Mouse (Mus musculus): ENCODE data around the gene Zfp36l2. TPM values are rescaled to one million over a fixed set of nuclear protein-coding genes. Genes with fewer than 3 reads are reported as not detected.
"Not testable (repeated sequence)": the region's sequence is repeated elsewhere in the genome, so short reads cannot be mapped to it uniquely, and the experiment has no call there.

Gene Zfp36l2
- 4.6 and 6.4 TPM in 2 replicates for polyA plus RNA-seq (2014; fragmentation: Nextera tagmentation; extraction: Ambion mirVana)

DNA sequence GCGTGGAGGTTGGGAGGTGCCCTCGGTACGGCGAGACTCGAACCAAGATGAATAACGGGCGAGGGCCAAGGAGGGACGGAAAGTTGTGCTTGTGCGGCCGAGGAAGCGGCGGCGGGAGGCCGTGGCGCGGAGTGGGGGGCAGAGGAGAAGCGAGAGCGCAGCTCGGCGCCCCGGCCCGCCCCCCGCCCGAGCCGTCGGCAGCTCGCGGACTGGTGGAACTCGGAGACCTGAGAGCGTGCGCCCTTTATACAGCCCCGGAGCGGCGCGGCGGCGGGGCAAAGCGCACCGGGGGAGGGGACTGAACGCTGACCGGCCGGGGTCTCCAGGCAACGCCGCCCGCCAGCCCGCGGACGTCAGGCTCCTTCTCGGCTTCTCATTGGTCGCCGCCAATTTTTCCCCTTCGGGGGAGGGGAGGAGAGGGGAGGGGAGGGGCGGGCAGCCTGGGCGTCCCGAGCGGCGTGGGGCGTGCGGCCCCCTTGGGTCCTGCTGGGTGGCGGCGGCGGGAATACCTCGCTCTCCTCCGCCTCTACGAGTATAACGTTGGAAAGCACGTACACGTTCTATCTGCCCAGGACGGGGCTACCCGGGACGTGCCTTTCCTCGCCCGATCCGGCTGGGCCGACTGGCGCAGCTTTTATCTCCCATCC lies at the start of gene Zfp36l2:
Zfp36l2 (minus strand) TSS at position 221 of the 647 bp plus-strand sequence.
- no peaks in the 10 kb centered on the region for H3K9me3 ChIP-seq (ENCODE audit: control insufficient read depth, low read length)
- peak within 1 kb of the TSS; percentile 62 for H3K9ac ChIP-seq (replicated peaks; ENCODE audit: low read length)
- peak; percentile 92 for DNase-seq
- WGBS = under 1% methylated on average over 66 of the region's 76 CpGs
- peaks cover 10% of the 10 kb centered on the region; the same call in 1 of the 2 replicates for H3K27me3 ChIP-seq (ENCODE audit: control insufficient read depth, insufficient read depth, low read length)
- H3K27ac ChIP-seq (replicated peaks; ENCODE audit: low read depth, low read length) = peak within 1 kb of the TSS; percentile 76
- ATAC-seq (ENCODE audit: low FRiP score, low TSS enrichment) = peak; percentile 83
- H3K4me3 ChIP-seq (replicated peaks; ENCODE audit: low read depth, low read length) = peak within 1 kb of the TSS; percentile 56
- peak within 1 kb of the TSS; percentile 95 for H3K4me2 ChIP-seq (ENCODE audit: low read length)
- peaks cover 22% of the 10 kb centered on the region for H3K4me1 ChIP-seq (ENCODE audit: control insufficient read depth, insufficient read depth, low read length)
- peaks cover 6% of the 10 kb centered on the region; the same call in 1 of the 2 replicates for H3K36me3 ChIP-seq (ENCODE audit: control insufficient read depth, insufficient read depth, low read length)

DNA sequence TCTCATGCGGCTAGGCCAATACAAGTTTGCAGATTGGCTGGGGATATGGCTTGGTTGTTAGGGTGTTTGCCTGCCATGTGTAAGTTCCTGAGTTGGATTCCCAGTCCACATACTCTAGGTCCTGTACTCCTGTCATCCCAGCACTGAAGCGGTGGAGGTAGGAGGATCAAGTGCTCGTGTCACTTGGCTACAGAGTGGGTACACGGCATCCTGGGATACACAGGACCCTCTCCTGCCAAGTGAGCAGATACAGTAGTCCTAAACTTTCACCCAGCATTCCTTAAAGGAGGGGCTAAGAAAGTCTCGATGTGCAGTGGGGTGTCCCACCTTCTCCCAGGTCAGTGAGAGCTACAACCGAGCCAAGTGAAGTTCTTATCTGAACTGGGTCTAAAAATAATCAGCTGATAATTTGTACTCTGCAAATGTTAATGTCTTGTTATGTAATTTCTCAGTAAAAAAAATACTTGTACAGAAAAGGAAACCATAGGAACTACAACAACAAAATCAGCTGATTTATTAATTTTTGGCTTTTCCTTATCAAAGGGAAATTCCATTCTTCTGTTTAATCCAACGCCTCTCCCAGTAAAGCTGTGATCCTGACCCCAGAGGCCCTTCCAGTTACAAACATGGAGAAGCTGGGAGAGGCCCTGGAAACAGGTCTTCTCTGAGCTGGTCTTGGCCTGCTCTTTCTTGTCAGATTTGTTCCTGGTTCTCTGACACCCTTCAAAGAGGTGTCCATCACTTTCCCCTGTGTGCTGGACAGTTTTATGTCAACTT lies 49.2 kb upstream of the Zfp36l2 start:
- no peak overlapping the region for H3K4me3 ChIP-seq (replicated peaks; ENCODE audit: low read depth, low read length)

GRCm38 (mm10) chr17:84235399-84235928 lies 47.7 kb upstream of the Zfp36l2 start:
- Histone ChIP-seq H3K27me3 (ENCODE audit: control insufficient read depth, insufficient read depth, low read length) (no peaks in the 10 kb centered on the region), H3K4me3 (replicated peaks; ENCODE audit: low read depth, low read length) (no peak overlapping the region), H3K9ac (replicated peaks; ENCODE audit: low read length) (no peak overlapping the region), H3K4me1 (ENCODE audit: control insufficient read depth, insufficient read depth, low read length) (no peaks in the 10 kb centered on the region), H3K4me2 (ENCODE audit: low read length) (no peak overlapping the region), H3K36me3 (ENCODE audit: control insufficient read depth, insufficient read depth, low read length) (0 out of 2 replicates have a peak, but pooled peaks cover 4% of the 10 kb centered on the region), H3K9me3 (ENCODE audit: control insufficient read depth, low read length) (no peaks in the 10 kb centered on the region), H3K27ac (replicated peaks; ENCODE audit: low read depth, low read length) (no peak overlapping the region)
- 90% methylated on average over 4 of the region's 4 CpGs for WGBS
- ATAC-seq (ENCODE audit: low FRiP score, low TSS enrichment) = no peak
- no peak for DNase-seq

More for the DNA sequence above, 49.2 kb upstream of the Zfp36l2 start:
- Histone ChIP-seq H3K9ac (replicated peaks; ENCODE audit: low read length) (no peak overlapping the region), H3K9me3 (ENCODE audit: control insufficient read depth, low read length) (no peaks in the 10 kb centered on the region), H3K27ac (replicated peaks; ENCODE audit: low read depth, low read length) (no peak overlapping the region), H3K27me3 (ENCODE audit: control insufficient read depth, insufficient read depth, low read length) (no peaks in the 10 kb centered on the region), H3K4me2 (ENCODE audit: low read length) (no peak overlapping the region), H3K4me1 (ENCODE audit: control insufficient read depth, insufficient read depth, low read length) (no peaks in the 10 kb centered on the region), H3K36me3 (ENCODE audit: control insufficient read depth, insufficient read depth, low read length) (no peaks in the 10 kb centered on the region)
- 94% methylated on average over 7 of the region's 7 CpGs for WGBS
- DNase-seq (no peak), ATAC-seq (ENCODE audit: low FRiP score, low TSS enrichment) (no peak)

DNA sequence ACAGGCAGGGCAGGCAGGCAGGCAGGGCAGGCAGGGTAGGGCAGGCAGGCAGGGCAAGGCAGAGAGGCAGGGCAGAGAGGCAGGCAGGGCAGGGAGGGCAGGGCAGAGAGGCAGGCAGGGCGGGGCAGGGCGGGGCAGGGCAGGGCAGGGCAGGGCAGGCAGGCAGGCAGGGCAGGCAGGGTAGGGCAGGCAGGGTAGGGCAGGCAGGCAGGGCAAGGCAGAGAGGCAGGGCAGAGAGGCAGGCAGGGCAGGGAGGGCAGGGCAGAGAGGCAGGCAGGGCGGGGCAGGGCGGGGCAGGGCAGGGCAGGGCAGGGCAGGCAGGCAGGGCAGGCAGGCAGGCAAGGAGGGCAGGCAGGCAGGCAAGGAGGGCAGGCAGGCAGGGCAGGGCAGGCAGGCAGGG lies 47.0 kb upstream of the Zfp36l2 start:
- not testable (repeated sequence) for DNase-seq; ATAC-seq (ENCODE audit: low FRiP score, low TSS enrichment); H3K4me3 ChIP-seq (replicated peaks; ENCODE audit: low read depth, low read length); H3K9ac ChIP-seq (replicated peaks; ENCODE audit: low read length); H3K4me2 ChIP-seq (ENCODE audit: low read length); H3K27ac ChIP-seq (replicated peaks; ENCODE audit: low read depth, low read length); H3K9me3 ChIP-seq (ENCODE audit: control insufficient read depth, low read length); H3K27me3 ChIP-seq (ENCODE audit: control insufficient read depth, insufficient read depth, low read length); H3K4me1 ChIP-seq (ENCODE audit: control insufficient read depth, insufficient read depth, low read length)
- 0 out of 2 replicates have a peak, but pooled peaks cover 11% of the 10 kb centered on the region for H3K36me3 ChIP-seq (ENCODE audit: control insufficient read depth, insufficient read depth, low read length)
- WGBS = 100% methylated on average over 2 of the region's 4 CpGs

- H3K4me3 ChIP-seq (replicated peaks; ENCODE audit: low read depth, low read length) = no peak overlapping the region
- no peak overlapping the region for H3K4me2 ChIP-seq (ENCODE audit: low read length)
- no peaks in the 10 kb centered on the region for H3K4me1 ChIP-seq (ENCODE audit: control insufficient read depth, insufficient read depth, low read length)
- no peak overlapping the region for H3K9ac ChIP-seq (replicated peaks; ENCODE audit: low read length)
- ATAC-seq (ENCODE audit: low FRiP score, low TSS enrichment) = no peak
- WGBS = 97% methylated on average over 2 of the region's 2 CpGs
- no peak overlapping the region for H3K27ac ChIP-seq (replicated peaks; ENCODE audit: low read depth, low read length)
- no peak for DNase-seq
- H3K27me3 ChIP-seq (ENCODE audit: control insufficient read depth, insufficient read depth, low read length) = no peaks in the 10 kb centered on the region
- H3K9me3 ChIP-seq (ENCODE audit: control insufficient read depth, low read length) = no peaks in the 10 kb centered on the region
- H3K36me3 ChIP-seq (ENCODE audit: control insufficient read depth, insufficient read depth, low read length) = peaks cover 21% of the 10 kb centered on the region
Observed at GRCm38 (mm10) chr17:84233758-84234157, 46.0 kb upstream of the Zfp36l2 start.

DNA sequence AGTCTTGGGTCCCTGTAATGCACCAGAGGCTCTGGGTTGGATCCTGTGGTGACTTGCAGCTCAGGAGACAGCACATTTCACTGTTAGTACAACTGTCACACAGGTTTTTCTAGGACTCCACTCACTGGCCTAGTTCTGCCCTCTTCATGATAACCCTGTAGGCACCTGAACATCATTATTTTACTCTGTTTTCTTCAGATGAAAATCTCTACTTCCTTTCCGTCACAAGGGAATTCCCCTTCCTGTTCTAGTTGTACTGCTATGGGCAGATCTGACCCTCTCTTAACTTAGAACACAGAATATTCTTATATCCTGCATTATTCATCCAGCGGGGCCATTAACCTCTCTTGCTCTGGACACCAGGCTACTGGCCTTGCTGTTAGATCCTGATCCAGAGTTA lies 43.6 kb upstream of the Zfp36l2 start:
- DNase-seq = no peak
- H3K36me3 ChIP-seq (ENCODE audit: control insufficient read depth, insufficient read depth, low read length) = peaks cover 33% of the 10 kb centered on the region
- WGBS = 97% methylated on average over 2 of the region's 2 CpGs
- H3K9me3 ChIP-seq (ENCODE audit: control insufficient read depth, low read length) = no peaks in the 10 kb centered on the region
- H3K4me2 ChIP-seq (ENCODE audit: low read length) = no peak overlapping the region
- H3K9ac ChIP-seq (replicated peaks; ENCODE audit: low read length) = no peak overlapping the region
- H3K27ac ChIP-seq (replicated peaks; ENCODE audit: low read depth, low read length) = no peak overlapping the region
- no peak for ATAC-seq (ENCODE audit: low FRiP score, low TSS enrichment)
- no peaks in the 10 kb centered on the region for H3K27me3 ChIP-seq (ENCODE audit: control insufficient read depth, insufficient read depth, low read length)
- no peak overlapping the region for H3K4me3 ChIP-seq (replicated peaks; ENCODE audit: low read depth, low read length)
- H3K4me1 ChIP-seq (ENCODE audit: control insufficient read depth, insufficient read depth, low read length) = no peaks in the 10 kb centered on the region

DNA sequence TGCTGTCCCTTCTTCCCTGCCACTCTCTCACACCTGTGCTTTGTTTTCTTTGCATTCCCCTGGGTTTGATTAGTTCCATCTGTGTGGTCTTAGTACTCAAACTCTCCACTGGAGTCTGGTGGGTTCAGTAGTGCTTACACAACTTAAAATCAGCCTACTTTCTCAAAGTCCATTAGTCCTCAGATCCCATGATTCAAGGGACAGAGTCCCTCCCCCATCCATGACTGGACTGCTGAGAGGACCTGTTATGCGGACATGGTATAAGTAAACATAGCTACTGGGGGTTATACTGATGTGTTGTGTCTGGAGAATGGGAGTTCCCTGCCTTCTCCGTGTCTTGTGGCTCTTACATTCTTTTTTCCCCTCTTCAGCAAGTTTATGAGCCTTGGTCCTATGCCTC lies 40.5 kb upstream of the Zfp36l2 start:
- 92% methylated on average over 2 of the region's 2 CpGs for WGBS
- peaks cover 38% of the 10 kb centered on the region for H3K36me3 ChIP-seq (ENCODE audit: control insufficient read depth, insufficient read depth, low read length)

GRCm38 (mm10) chr17:84226681-84227080 lies 38.9 kb upstream of the Zfp36l2 start:
- DNase-seq = no peak
- Histone ChIP-seq H3K27ac (replicated peaks; ENCODE audit: low read depth, low read length) (no peak overlapping the region), H3K9me3 (ENCODE audit: control insufficient read depth, low read length) (no peaks in the 10 kb centered on the region), H3K36me3 (ENCODE audit: control insufficient read depth, insufficient read depth, low read length) (peaks cover 40% of the 10 kb centered on the region), H3K4me2 (ENCODE audit: low read length) (no peak overlapping the region), H3K9ac (replicated peaks; ENCODE audit: low read length) (no peak overlapping the region), H3K4me3 (replicated peaks; ENCODE audit: low read depth, low read length) (no peak overlapping the region), H3K4me1 (ENCODE audit: control insufficient read depth, insufficient read depth, low read length) (no peaks in the 10 kb centered on the region), H3K27me3 (ENCODE audit: control insufficient read depth, insufficient read depth, low read length) (no peaks in the 10 kb centered on the region)
- WGBS = 86% methylated on average over 6 of the region's 6 CpGs
- no peak for ATAC-seq (ENCODE audit: low FRiP score, low TSS enrichment)

More for the DNA sequence above, 40.5 kb upstream of the Zfp36l2 start:
- no peak for ATAC-seq (ENCODE audit: low FRiP score, low TSS enrichment)
- no peak overlapping the region for H3K27ac ChIP-seq (replicated peaks; ENCODE audit: low read depth, low read length)
- H3K27me3 ChIP-seq (ENCODE audit: control insufficient read depth, insufficient read depth, low read length) = no peaks in the 10 kb centered on the region
- H3K4me2 ChIP-seq (ENCODE audit: low read length) = no peak overlapping the region
- no peak overlapping the region for H3K9ac ChIP-seq (replicated peaks; ENCODE audit: low read length)
- H3K4me3 ChIP-seq (replicated peaks; ENCODE audit: low read depth, low read length) = no peak overlapping the region
- no peak for DNase-seq
- no peaks in the 10 kb centered on the region for H3K9me3 ChIP-seq (ENCODE audit: control insufficient read depth, low read length)
- no peaks in the 10 kb centered on the region for H3K4me1 ChIP-seq (ENCODE audit: control insufficient read depth, insufficient read depth, low read length)
